8 mouse cellular contexts compared by ENCODE assay signal in the genomic region with DNA sequence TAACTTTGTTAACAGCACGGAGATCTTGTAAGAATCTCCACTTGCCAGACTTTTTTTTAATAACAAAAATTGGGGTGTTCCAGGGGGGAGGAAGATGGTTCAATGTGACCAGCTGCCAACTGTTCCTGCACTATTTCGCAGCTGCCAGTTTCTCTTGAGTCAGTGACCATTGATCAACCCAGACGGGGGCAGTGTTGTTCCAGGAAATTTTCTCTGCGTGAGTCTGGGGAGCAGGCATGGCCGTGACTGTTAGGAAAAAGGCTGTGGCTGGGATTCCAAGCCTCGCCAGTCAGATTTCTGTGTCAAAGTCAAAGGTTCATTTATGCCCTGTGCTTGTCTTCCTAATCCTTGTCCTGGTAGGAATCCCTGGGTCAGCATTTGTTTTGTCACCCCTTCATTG.
DNase-seq lines count a peak whose midpoint lies in the region; ATAC-seq lines count a peak whose summit lies in the region.

No protein-coding gene starts in this region.

- no peaks in the 10 kb centered on the region for H3K9me3 ChIP-seq in neural tube, embryonic 15.5 days (replicated peaks)

- H3K27ac ChIP-seq in neural tube, embryonic 15.5 days (replicated peaks): no peak overlapping the region

- peaks cover 4% of the 10 kb centered on the region; the same call in 1 of the 2 replicates for H3K4me1 ChIP-seq in neural tube, embryonic 15.5 days

- no peak overlapping the region for H3K9ac ChIP-seq in neural tube, embryonic 15.5 days (replicated peaks)

- DNase-seq in neural tube, embryonic 10.5 days (ENCODE audit: extremely low spot score, low spot score): peak; percentile 58
- DNase-seq in cerebellum, postnatal 36 days: peak; percentile 46 to 49
- peak; percentile 58 to 77 for DNase-seq in gastrocnemius, postnatal 4 days (ENCODE audit: low spot score in 2 of 2)
- peak; percentile 87 to 90 for DNase-seq in kidney, postnatal 25 days
- peak; percentile 66 to 80 for DNase-seq in lung, adult 18-20 months
- peak; percentile 84 to 89 for DNase-seq in right cerebral cortex, adult 2 months (ENCODE audit: low spot score in 2 of 2)
- peak; percentile 37 for DNase-seq in urinary bladder, postnatal 10 days (ENCODE audit: low spot score)

- H3K4me3 ChIP-seq in neural tube, embryonic 15.5 days (replicated peaks): no peak overlapping the region

- 13% methylated on average over 6 of the region's 6 CpGs for WGBS in neural tube, embryonic 15.5 days

- H3K4me2 ChIP-seq in neural tube, embryonic 15.5 days: no peak overlapping the region

- H3K27me3 ChIP-seq in neural tube, embryonic 15.5 days (replicated peaks): peaks cover 3% of the 10 kb centered on the region; the same call in 1 of the 2 replicates

- H3K36me3 ChIP-seq in neural tube, embryonic 15.5 days: no peaks in the 10 kb centered on the region

- ATAC-seq in neural tube, embryonic 15.5 days (ENCODE audit: low FRiP score): no peak; the same call in 1 of the 2 replicates

Comparison
In these comparisons a context has a peak if more than half of its experiments do, and no peak if none do; other contexts are left out.
1. DNase-seq: peak in every context shown above with its lines; median percentile 88 in kidney, postnatal 25 days; 86 in right cerebral cortex, adult 2 months; 73 in lung, adult 18-20 months; 68 in gastrocnemius, postnatal 4 days; 58 in neural tube, embryonic 10.5 days; 48 in cerebellum, postnatal 36 days; 37 in urinary bladder, postnatal 10 days.